Mouse (Mus musculus): ENCODE measurements around the gene Prdx6. TPM values are rescaled to one million over a fixed set of nuclear protein-coding genes. Genes with fewer than 3 reads are reported as not detected.
"Not testable (repeated sequence)": the region's sequence is repeated elsewhere in the genome, so short reads cannot be mapped to it uniquely, and the experiment has no call there.

The Prdx6 gene
- polyA plus RNA-seq, 1 experiment from 2014 or later = 414 TPM

- not testable (repeated sequence) for H3K4me1 ChIP-seq; H3K27ac ChIP-seq; H3K9ac ChIP-seq; H3K27me3 ChIP-seq (replicated peaks); H3K36me3 ChIP-seq; ATAC-seq (ENCODE audit: insufficient read depth, low FRiP score, low read depth); H3K9me3 ChIP-seq
- WGBS = 45% methylated on average over 11 of the region's 11 CpGs
- Histone ChIP-seq H3K4me3 (replicated peaks) (peak overlapping the region; percentile 47), H3K4me2 (peak overlapping the region; percentile 73)
Observed at GRCm38 (mm10) chr1:161196364-161196763, 54.7 kb downstream of the Prdx6 start.

GRCm38 (mm10) chr1:161195541-161196351 lies 55.3 kb downstream of the Prdx6 start:
- H3K4me1 ChIP-seq = no peaks in the 10 kb centered on the region
- peak overlapping the region; percentile 37; the same call in 1 of the 2 replicates for H3K9ac ChIP-seq
- H3K9me3 ChIP-seq = no peaks in the 10 kb centered on the region
- H3K4me3 ChIP-seq (replicated peaks) = peak overlapping the region; percentile 47
- under 1% methylated on average over 16 of the region's 16 CpGs for WGBS
- H3K36me3 ChIP-seq = no peaks in the 10 kb centered on the region
- no peaks in the 10 kb centered on the region for H3K27me3 ChIP-seq (replicated peaks)
- peak overlapping the region; percentile 73 for H3K4me2 ChIP-seq
- H3K27ac ChIP-seq = peak overlapping the region; percentile 66; the same call in 1 of the 2 replicates
- ATAC-seq (ENCODE audit: insufficient read depth, low FRiP score, low read depth) = peak; percentile 96

DNA sequence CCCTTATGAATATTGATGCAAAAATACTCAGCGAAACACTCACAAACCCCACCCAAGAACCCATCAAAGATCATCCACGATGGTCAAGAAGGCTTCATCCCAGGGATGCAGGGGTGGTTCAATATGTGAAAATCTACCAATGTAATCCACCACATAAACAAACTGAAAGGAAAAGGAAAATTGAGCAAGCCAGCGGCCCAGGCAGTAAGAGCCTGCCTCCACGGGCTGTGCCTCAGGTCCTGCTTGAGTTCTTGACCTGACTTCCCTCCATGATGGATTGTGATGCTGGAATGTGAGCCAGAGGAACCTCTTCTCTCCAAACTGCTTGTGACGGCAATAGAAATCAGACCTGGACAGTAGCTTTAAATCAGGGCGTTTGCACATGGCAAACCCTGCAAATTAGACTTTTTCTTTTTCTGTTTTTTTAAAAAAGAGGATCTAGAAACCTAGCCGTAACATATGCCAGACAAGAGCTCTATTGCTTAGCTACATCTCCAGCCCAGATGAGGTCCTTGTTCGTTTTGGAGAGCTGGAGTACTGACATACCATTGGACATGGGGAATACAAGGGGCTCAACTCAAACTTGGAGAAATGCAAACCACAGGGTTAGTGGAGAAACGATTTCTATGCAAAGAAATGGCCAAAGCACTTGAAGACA lies 60.6 kb downstream of the Prdx6 start:
- ATAC-seq (ENCODE audit: insufficient read depth, low FRiP score, low read depth) = no peak
- Histone ChIP-seq H3K9ac (no peak overlapping the region), H3K27ac (no peak overlapping the region), H3K4me3 (replicated peaks) (no peak overlapping the region), H3K36me3 (no peaks in the 10 kb centered on the region), H3K27me3 (replicated peaks) (no peaks in the 10 kb centered on the region), H3K4me1 (no peaks in the 10 kb centered on the region), H3K4me2 (no peak overlapping the region), H3K9me3 (no peaks in the 10 kb centered on the region)
- WGBS = 63% methylated on average over 9 of the region's 9 CpGs

Other genes starting within 250 kb of the Prdx6 start
- gene Zbtb37, start 216.4 kb downstream of the Prdx6 start, polyA plus RNA-seq (2015; fragmentation: Nextera tagmentation; extraction: Ambion mirVana) = 7.7 and 8.0 TPM in 2 replicates
- gene Dars2, start 180.6 kb downstream of the Prdx6 start, polyA plus RNA-seq (2015; fragmentation: Nextera tagmentation; extraction: Ambion mirVana) = 33.4 and 34.7 TPM in 2 replicates
- gene Cenpl, start 180.5 kb downstream of the Prdx6 start, polyA plus RNA-seq (2015; fragmentation: Nextera tagmentation; extraction: Ambion mirVana) = 25.6 and 25.7 TPM in 2 replicates
- 13.3 and 13.6 TPM in 2 replicates for gene Klhl20, start 119.7 kb downstream of the Prdx6 start, polyA plus RNA-seq (2015; fragmentation: Nextera tagmentation; extraction: Ambion mirVana)
- gene Ankrd45, start 108.5 kb downstream of the Prdx6 start, polyA plus RNA-seq (2015; fragmentation: Nextera tagmentation; extraction: Ambion mirVana) = 0.92 and 1.2 TPM in 2 replicates
- gene Tex50, start 91.9 kb downstream of the Prdx6 start, polyA plus RNA-seq (2015; fragmentation: Nextera tagmentation; extraction: Ambion mirVana) = 0.14 TPM in 1 of 2 replicates, not detected in the other
- 0.06 and 0.23 TPM in 2 replicates for gene Tnfsf4, start 144.2 kb upstream of the Prdx6 start, polyA plus RNA-seq (2015; fragmentation: Nextera tagmentation; extraction: Ambion mirVana)
- 0.12 TPM in 1 of 2 replicates, not detected in the other for gene Tnfsf18, start 243.4 kb upstream of the Prdx6 start, polyA plus RNA-seq (2015; fragmentation: Nextera tagmentation; extraction: Ambion mirVana)

Measured in stomach, embryonic 15.5 days (tissue).